Mouse (Mus musculus) G1E (cell line): ENCODE data around the gene Gpcpd1.

ENCODE experiments used
- CTCF ChIP-seq: IDR thresholded peaks from 2 replicates; pipeline ENCODE4 v1.5.1; 2012; ENCODE audit warnings: low read depth, low read length, inconsistent platforms, mixed read lengths
- GATA1 ChIP-seq: IDR thresholded peaks from 2 replicates; pipeline ENCODE4 v1.6.1; 2012; ENCODE audit warnings: borderline replicate concordance, low read length, inconsistent platforms, mixed read lengths
- GATA2 ChIP-seq: IDR thresholded peaks from 2 replicates; pipeline ENCODE4 v1.6.1; 2012; ENCODE audit warnings: low read depth, low read length, inconsistent platforms, borderline replicate concordance
- TAL1 ChIP-seq: conservative IDR thresholded peaks from 2 replicates; pipeline ENCODE4 v1.6.1; 2012; ENCODE audit warnings: low read depth, low read length, inconsistent platforms, mixed read lengths

- TF ChIP-seq CTCF, result no peak
- no peak for TF ChIP-seq GATA2
- no peak for TF ChIP-seq TAL1
- TF ChIP-seq GATA1, result no peak
These were observed 81.7 kb downstream of the Gpcpd1 start for GRCm38 (mm10) chr2:132505828-132506227.
